Mouse (Mus musculus): ENCODE data around the gene Zfp617. TPM values are rescaled to one million over a fixed set of nuclear protein-coding genes. Genes with fewer than 3 reads are reported as not detected.
"Not testable (repeated sequence)": the region's sequence is repeated elsewhere in the genome, so short reads cannot be mapped to it uniquely, and the experiment has no call there.

Gene Zfp617
- 39.7 and 44.2 TPM in 2 replicates for polyA plus RNA-seq (2014; fragmentation: Nextera tagmentation; extraction: Ambion mirVana)

GRCm38 (mm10) chr8:71908309-71909261 is at the start of gene Zfp617, which contains the start of gene Zfp882:
Zfp617 (plus strand) TSS chr8:71908635.
Zfp882 (plus strand) TSS chr8:71908608.
- Histone ChIP-seq H3K4me2 (peak within 1 kb of the TSS; percentile 42), H3K27me3 (ENCODE audit: control insufficient read depth, insufficient read depth, low read length) (no peaks in the 10 kb centered on the region), H3K9me3 (ENCODE audit: control insufficient read depth, low read length) (no peaks in the 10 kb centered on the region), H3K4me3 (ENCODE audit: low read depth, low read length) (peak within 1 kb of the TSS; percentile 59), H3K4me1 (ENCODE audit: control insufficient read depth, insufficient read depth, low read length) (no peaks in the 10 kb centered on the region), H3K36me3 (ENCODE audit: control insufficient read depth, insufficient read depth, low read length) (peaks cover under 1% of the 10 kb centered on the region; the same call in 1 of the 2 replicates), H3K27ac (ENCODE audit: low read depth, low read length) (peak within 1 kb of the TSS; percentile 97), H3K9ac (ENCODE audit: low read length) (peak within 1 kb of the TSS; percentile 92)
- peak; percentile 96 for ATAC-seq (ENCODE audit: low FRiP score)
- DNase-seq (ENCODE audit: low spot score, missing footprints), result peak; percentile 99
- 5% methylated on average over 47 of the region's 47 CpGs for WGBS

GRCm38 (mm10) chr8:71861551-71861950 is 46.9 kb upstream of the Zfp617 start:
- DNase-seq (ENCODE audit: low spot score, missing footprints), result not testable (repeated sequence)
- WGBS, result 100% methylated on average over 1 of the region's 1 CpGs

DNA sequence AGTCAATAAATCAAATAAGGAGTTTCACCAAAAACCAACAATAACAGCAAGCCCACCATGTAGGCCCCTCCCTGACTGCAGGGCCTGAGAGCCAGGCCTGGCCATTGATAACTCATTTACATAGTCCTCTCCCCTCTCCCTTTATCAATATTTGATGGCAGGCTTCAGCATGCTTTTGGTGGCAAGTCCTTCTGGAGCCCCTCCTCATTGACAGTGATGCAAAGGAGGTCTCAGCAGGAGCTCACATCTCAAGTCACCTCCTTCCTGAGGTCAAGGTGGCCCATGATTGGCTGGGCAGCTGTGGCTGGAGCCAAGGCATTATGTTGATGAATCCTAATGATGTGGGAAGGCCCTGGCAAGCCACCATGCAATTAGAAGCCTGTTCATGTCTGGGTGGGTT is 46.4 kb upstream of the Zfp617 start:
- not testable (repeated sequence) for H3K27me3 ChIP-seq (ENCODE audit: control insufficient read depth, insufficient read depth, low read length); H3K27ac ChIP-seq (ENCODE audit: low read depth, low read length); H3K4me2 ChIP-seq; H3K36me3 ChIP-seq (ENCODE audit: control insufficient read depth, insufficient read depth, low read length); H3K9me3 ChIP-seq (ENCODE audit: control insufficient read depth, low read length); DNase-seq (ENCODE audit: low spot score, missing footprints); H3K4me3 ChIP-seq (ENCODE audit: low read depth, low read length); H3K4me1 ChIP-seq (ENCODE audit: control insufficient read depth, insufficient read depth, low read length); ATAC-seq (ENCODE audit: low FRiP score); H3K9ac ChIP-seq (ENCODE audit: low read length)

More at GRCm38 (mm10) chr8:71861551-71861950, 46.9 kb upstream of the Zfp617 start:
- H3K4me3 ChIP-seq (ENCODE audit: low read depth, low read length); H3K36me3 ChIP-seq (ENCODE audit: control insufficient read depth, insufficient read depth, low read length); ATAC-seq (ENCODE audit: low FRiP score); H3K4me1 ChIP-seq (ENCODE audit: control insufficient read depth, insufficient read depth, low read length); H3K4me2 ChIP-seq; H3K27ac ChIP-seq (ENCODE audit: low read depth, low read length); H3K27me3 ChIP-seq (ENCODE audit: control insufficient read depth, insufficient read depth, low read length); H3K9me3 ChIP-seq (ENCODE audit: control insufficient read depth, low read length); H3K9ac ChIP-seq (ENCODE audit: low read length): not testable (repeated sequence)

DNA sequence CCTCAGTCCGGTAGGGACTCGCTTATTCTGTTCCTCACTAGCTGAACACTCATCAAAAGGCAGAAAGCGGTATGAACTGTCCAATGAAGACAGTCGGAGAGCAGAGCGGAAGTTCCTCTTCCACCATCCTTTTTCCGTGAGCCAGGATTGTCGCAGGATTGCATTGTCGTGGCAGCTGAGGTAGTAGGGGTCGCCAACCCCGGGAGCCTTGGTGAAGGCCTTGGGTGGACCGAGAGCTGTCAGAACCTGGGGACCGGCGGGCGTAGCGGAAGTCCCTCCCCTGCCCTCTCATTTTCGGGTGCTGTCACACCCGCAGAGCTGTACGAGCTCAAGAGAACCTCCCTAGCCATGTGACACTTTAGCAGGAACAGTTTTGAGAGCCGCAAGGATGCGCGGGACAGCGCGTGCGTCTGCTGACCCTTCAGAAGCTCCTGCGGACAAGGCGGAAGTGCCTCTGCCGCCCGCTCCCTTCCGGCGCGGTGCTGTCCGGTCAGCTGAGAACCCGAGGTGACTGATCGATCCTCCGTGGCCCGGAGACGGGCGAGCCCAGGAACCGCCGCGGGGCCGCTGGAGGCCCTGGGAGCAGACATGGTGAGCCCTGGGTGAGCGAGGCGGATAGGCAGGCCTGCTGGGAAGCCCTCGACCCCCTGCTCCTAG is 26.7 kb upstream of the Zfp617 start, which contains the start of gene Zfp709:
Gene Zfp709, plus strand, starts transcription at position 402 of the 657 bp plus-strand sequence.
- Histone ChIP-seq H3K27me3 (ENCODE audit: control insufficient read depth, insufficient read depth, low read length) (no peaks in the 10 kb centered on the region), H3K4me1 (ENCODE audit: control insufficient read depth, insufficient read depth, low read length) (peaks cover 3% of the 10 kb centered on the region; the same call in 1 of the 2 replicates), H3K27ac (ENCODE audit: low read depth, low read length) (peak within 1 kb of the TSS; percentile 17; the same call in 1 of the 2 replicates), H3K4me2 (peak within 1 kb of the TSS; percentile 88), H3K9me3 (ENCODE audit: control insufficient read depth, low read length) (peaks cover 14% of the 10 kb centered on the region), H3K36me3 (ENCODE audit: control insufficient read depth, insufficient read depth, low read length) (peaks cover 7% of the 10 kb centered on the region; the same call in 1 of the 2 replicates), H3K4me3 (ENCODE audit: low read depth, low read length) (peak within 1 kb of the TSS; percentile 51), H3K9ac (ENCODE audit: low read length) (peak within 1 kb of the TSS; percentile 82)
- DNase-seq (ENCODE audit: low spot score, missing footprints) (peak; percentile 96), ATAC-seq (ENCODE audit: low FRiP score) (peak; percentile 95)
- 6% methylated on average over 45 of the region's 45 CpGs for WGBS

- H3K9ac ChIP-seq (ENCODE audit: low read length); H3K4me3 ChIP-seq (ENCODE audit: low read depth, low read length); H3K27ac ChIP-seq (ENCODE audit: low read depth, low read length); H3K4me1 ChIP-seq (ENCODE audit: control insufficient read depth, insufficient read depth, low read length); H3K36me3 ChIP-seq (ENCODE audit: control insufficient read depth, insufficient read depth, low read length); ATAC-seq (ENCODE audit: low FRiP score); H3K27me3 ChIP-seq (ENCODE audit: control insufficient read depth, insufficient read depth, low read length); H3K9me3 ChIP-seq (ENCODE audit: control insufficient read depth, low read length); H3K4me2 ChIP-seq: not testable (repeated sequence)
- DNase-seq (ENCODE audit: low spot score, missing footprints), result peak; percentile 72
- 46% methylated on average over 11 of the region's 11 CpGs for WGBS
These were observed 7.8 kb upstream of the Zfp617 start for GRCm38 (mm10) chr8:71900666-71901065.

DNA sequence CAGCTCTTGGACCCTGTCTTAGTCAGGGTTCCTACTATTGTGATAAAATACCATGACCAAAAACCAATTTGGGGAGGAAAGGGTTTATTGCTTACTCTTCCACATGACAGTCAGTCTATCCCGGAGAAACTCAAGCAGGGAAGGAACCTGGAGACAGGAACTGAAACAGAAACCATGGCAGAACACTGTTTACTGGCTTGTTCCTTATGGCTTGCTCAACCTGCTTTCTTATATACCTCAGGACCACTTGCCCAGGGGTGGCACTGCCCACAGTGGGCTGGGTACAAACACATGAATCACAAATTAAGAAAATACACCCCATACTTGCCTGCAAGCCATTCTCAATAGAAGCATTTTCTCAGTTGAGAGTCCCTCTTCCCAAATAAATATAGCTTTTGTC is 5.4 kb upstream of the Zfp617 start:
- not testable (repeated sequence) for H3K27ac ChIP-seq (ENCODE audit: low read depth, low read length); H3K4me2 ChIP-seq; H3K4me3 ChIP-seq (ENCODE audit: low read depth, low read length); ATAC-seq (ENCODE audit: low FRiP score); H3K9ac ChIP-seq (ENCODE audit: low read length); H3K9me3 ChIP-seq (ENCODE audit: control insufficient read depth, low read length); H3K27me3 ChIP-seq (ENCODE audit: control insufficient read depth, insufficient read depth, low read length); H3K4me1 ChIP-seq (ENCODE audit: control insufficient read depth, insufficient read depth, low read length); H3K36me3 ChIP-seq (ENCODE audit: control insufficient read depth, insufficient read depth, low read length)
- DNase-seq (ENCODE audit: low spot score, missing footprints), result peak; percentile 17
- 77% methylated on average over 1 of the region's 1 CpGs for WGBS

GRCm38 (mm10) chr8:71906809-71907208 is 1.6 kb upstream of the Zfp617 start:
- no peak overlapping the region for H3K4me2 ChIP-seq
- no peak overlapping the region for H3K27ac ChIP-seq (ENCODE audit: low read depth, low read length)
- H3K4me3 ChIP-seq (ENCODE audit: low read depth, low read length), result no peak overlapping the region
- WGBS, result 100% methylated on average over 1 of the region's 1 CpGs
- no peaks in the 10 kb centered on the region for H3K9me3 ChIP-seq (ENCODE audit: control insufficient read depth, low read length)
- no peak overlapping the region for H3K9ac ChIP-seq (ENCODE audit: low read length)
- ATAC-seq (ENCODE audit: low FRiP score) (no peak), DNase-seq (ENCODE audit: low spot score, missing footprints) (peak; percentile 31)
- H3K27me3 ChIP-seq (ENCODE audit: control insufficient read depth, insufficient read depth, low read length), result no peaks in the 10 kb centered on the region
- no peaks in the 10 kb centered on the region for H3K36me3 ChIP-seq (ENCODE audit: control insufficient read depth, insufficient read depth, low read length)
- H3K4me1 ChIP-seq (ENCODE audit: control insufficient read depth, insufficient read depth, low read length), result no peaks in the 10 kb centered on the region

DNA sequence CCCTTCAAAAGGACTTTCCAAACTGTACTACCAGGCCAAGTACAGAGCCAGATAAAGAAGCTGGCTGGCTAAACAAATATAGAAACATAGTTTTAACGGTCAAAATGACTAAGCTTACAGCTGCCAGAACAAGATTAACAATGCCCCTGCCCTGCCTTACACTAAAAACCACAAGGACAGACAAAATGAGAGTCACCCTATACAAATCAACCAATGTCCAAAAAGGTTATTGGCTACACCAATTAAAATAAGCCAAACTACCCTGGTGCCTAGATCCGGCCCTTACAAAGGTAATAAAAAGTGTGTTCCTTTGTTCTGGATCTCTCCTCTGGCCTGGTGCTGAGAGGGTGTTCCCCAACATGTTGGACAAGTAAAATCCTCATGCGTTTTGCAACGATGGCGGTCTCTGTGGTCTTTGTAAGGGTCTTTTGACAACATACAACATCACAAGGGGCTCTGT is 607 bp upstream of the Zfp617 start:
- H3K9me3 ChIP-seq (ENCODE audit: control insufficient read depth, low read length), result no peaks in the 10 kb centered on the region
- DNase-seq (ENCODE audit: low spot score, missing footprints) (no peak), ATAC-seq (ENCODE audit: low FRiP score) (no peak)
- no peaks in the 10 kb centered on the region for H3K36me3 ChIP-seq (ENCODE audit: control insufficient read depth, insufficient read depth, low read length)
- no peaks in the 10 kb centered on the region for H3K27me3 ChIP-seq (ENCODE audit: control insufficient read depth, insufficient read depth, low read length)
- H3K4me2 ChIP-seq, result peak overlapping the region; percentile 42
- WGBS, result 97% methylated on average over 5 of the region's 5 CpGs
- no peaks in the 10 kb centered on the region for H3K4me1 ChIP-seq (ENCODE audit: control insufficient read depth, insufficient read depth, low read length)
- peak overlapping the region; percentile 92; the same call in 1 of the 2 replicates for H3K9ac ChIP-seq (ENCODE audit: low read length)
- 0 out of 2 replicates have a peak overlapping the region, but pooled peaks have one; percentile 15 for H3K27ac ChIP-seq (ENCODE audit: low read depth, low read length)
- H3K4me3 ChIP-seq (ENCODE audit: low read depth, low read length), result peak overlapping the region; percentile 59

Data from midbrain, embryonic 11.5 days (tissue).